Mouse (Mus musculus): Measurements from ENCODE around the gene Mss51. TPM values are rescaled to one million over a fixed set of nuclear protein-coding genes. Genes with fewer than 3 reads are reported as not detected.

Mss51 gene
- total RNA-seq, 4 experiments from 2014 or later: 250 to 371 (median 286) TPM

DNA sequence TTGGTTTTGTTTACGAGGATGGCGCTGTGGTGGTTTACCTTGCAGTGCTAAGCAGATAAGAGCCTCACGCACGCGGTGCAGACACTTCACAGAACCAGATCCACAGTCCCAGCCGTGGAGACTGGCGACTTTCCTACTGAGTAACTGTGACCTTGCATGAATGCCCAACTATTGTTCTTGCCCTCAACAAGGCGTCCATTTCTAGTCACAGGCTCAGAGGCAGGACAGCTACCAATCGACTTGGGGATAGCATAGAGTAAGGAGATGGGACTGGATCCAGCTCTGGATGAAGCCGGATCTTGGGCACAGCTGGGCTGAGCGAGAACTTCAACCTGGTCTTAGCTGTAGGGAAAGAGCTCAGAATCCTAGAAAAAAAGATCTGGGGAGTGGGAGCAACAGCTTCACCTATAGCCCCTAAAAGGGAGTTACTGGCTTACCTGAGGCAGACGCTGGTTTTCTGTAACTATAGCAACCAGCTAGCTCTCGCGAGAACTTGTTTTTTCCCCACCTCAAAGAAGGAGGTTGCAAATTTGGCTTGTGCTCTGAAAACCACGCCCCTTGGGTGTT is 44.9 kb downstream of the Mss51 start, which contains the start of gene Cfap70:
TSS of gene Cfap70 (minus strand) at position 462 of the 567 bp plus-strand sequence.
- DNase-seq (ENCODE audit: low spot score in 2 of 2): peak; percentile 15 to 22

DNA sequence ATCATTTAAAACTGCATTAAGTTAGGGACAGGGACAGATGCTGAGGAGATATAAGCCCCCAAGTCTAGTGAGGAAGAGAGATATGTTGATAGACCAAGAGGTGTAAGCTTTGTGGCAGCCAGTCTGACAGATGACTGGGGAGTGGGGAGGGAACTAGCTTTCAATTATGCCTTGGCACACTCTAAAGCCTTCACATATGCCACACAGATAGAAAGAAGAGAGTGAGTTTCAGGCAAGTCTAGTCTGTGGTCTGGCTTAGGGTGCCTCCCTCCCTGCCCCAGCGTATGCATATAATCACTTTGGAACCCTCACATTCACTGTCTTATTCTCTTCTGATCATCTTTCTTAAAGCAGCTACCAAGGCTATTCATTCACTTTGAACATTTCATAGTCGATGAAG is 45.4 kb downstream of the Mss51 start:
- DNase-seq (ENCODE audit: low spot score in 2 of 2): no peak

DNA sequence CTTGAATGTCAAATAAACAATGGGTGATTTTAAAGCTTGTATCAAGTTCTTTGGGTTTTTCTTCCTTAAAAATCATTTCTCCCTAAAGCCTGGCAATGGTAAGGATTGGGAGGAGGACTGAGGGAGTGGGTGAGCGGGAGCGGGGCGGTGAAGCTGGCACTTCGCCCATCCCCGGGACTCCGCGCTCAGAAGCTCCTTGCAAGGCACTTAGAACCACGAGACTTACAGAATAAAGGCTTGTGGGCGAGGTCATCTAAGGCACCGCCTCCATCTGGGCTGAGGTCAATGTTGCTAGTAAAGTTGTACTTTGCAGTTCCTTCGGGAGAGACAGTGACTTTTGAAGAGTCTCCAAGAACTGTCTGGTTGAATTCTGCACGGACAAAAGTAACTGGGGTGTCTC is 49.5 kb downstream of the Mss51 start:
- no peak for DNase-seq (ENCODE audit: low spot score in 2 of 2)

DNA sequence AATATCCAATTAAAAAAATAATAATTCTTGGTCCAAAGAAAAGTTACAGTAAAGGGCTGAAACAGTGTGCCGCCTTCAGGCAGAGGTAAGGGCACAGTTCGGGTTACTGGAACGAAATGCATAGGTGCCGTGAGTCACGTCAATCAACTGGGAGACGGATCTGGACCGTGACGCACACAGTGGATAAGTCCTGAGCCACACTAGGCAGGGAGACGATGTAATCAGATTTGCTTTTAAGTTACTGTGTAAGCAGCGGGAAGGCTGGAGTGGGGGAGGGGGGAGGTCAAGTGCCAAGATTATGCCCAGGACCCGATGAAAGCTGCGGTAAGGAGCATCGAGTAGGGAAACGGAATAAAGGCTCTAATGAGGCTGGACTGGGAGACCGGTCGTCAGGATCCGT is 54.4 kb downstream of the Mss51 start:
- no peak for DNase-seq (ENCODE audit: low spot score in 2 of 2)

DNA sequence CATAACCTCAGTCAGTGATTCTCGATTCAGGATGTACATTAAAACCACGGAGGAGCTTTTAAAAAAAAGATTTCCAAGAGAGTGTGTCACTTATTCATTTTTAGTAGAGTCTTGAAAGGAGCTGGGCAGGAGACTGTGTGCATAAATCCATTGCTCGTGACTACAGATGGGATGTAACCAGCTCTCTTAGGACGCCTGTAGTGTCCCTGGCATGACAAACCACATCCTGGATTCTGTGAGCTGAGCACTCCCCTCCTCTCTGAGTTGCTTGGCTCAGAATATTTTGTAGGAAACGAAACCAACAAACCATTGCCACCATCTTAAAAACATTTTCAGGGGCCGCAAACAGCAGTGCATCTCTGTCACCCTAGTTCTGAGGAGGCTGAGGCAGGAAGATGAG is 59.7 kb downstream of the Mss51 start:
- no peak for DNase-seq (ENCODE audit: low spot score in 2 of 2)

Other genes starting within 250 kb of the Mss51 start
- gene Kcnk16, start 227.7 kb downstream of the Mss51 start, total RNA-seq (2022): not detected
- 10 to 100 TPM; 27.8 to 32.6 (median 28.4) TPM for gene Nudt13, start 202.2 kb downstream of the Mss51 start, total RNA-seq (2022)
- gene Ecd, start 148.8 kb downstream of the Mss51 start, total RNA-seq (2022): 10 to 100 TPM; 35.1 to 40.1 (median 37.5) TPM
- gene Fam149b, start 148.7 kb downstream of the Mss51 start, total RNA-seq (2022): 10 to 100 TPM; 18.9 to 22.9 (median 21.4) TPM
- 10 to 100 TPM in 3 of 4 experiments, 1 to 10 TPM in 1; 8.8 to 12.0 (median 11.3) TPM for gene Dnajc9, start 108.0 kb downstream of the Mss51 start, total RNA-seq (2022)
- 10 to 100 TPM; 50.4 to 57.5 (median 51.0) TPM for gene Mrps16, start 103.3 kb downstream of the Mss51 start, total RNA-seq (2022)
- under 1 TPM; 0.11 to 0.29 (median 0.21) TPM for gene Cfap70, start 44.7 kb downstream of the Mss51 start, total RNA-seq (2022)
- 10 to 100 TPM; 50.9 to 69.9 (median 56.2) TPM for gene Anxa7, start 16.8 kb downstream of the Mss51 start, total RNA-seq (2022)
- 100 to 1,000 TPM; 187 to 242 (median 207) TPM for gene Ppp3cb, start 49.7 kb upstream of the Mss51 start, total RNA-seq (2022)
- gene Usp54, start 144.2 kb upstream of the Mss51 start, total RNA-seq (2022): 1 to 10 TPM; 2.4 to 6.4 (median 3.8) TPM
- 1,000 to 10,000 TPM; 3,090 to 3,449 (median 3,228) TPM for gene Myoz1, start 159.6 kb upstream of the Mss51 start, total RNA-seq (2022)
- 100 to 1,000 TPM; 153 to 168 (median 158) TPM for gene Synpo2l, start 171.5 kb upstream of the Mss51 start, total RNA-seq (2022)
- gene Sec24c, start 177.4 kb upstream of the Mss51 start, total RNA-seq (2022): 10 to 100 TPM; 64.6 to 79.3 (median 71.4) TPM
- 1 to 10 TPM; 1.3 to 2.0 (median 1.5) TPM for gene Fut11, start 198.1 kb upstream of the Mss51 start, total RNA-seq (2022)
- gene Chchd1, start 206.1 kb upstream of the Mss51 start, total RNA-seq (2022): 100 to 1,000 TPM; 122 to 140 (median 126) TPM
- gene Zswim8, start 210.7 kb upstream of the Mss51 start, total RNA-seq (2022): 10 to 100 TPM; 24.2 to 32.0 (median 26.4) TPM
- gene Ndst2, start 237.7 kb upstream of the Mss51 start, total RNA-seq (2022): 1 to 10 TPM; 4.6 to 9.3 (median 6.6) TPM

Measured in gastrocnemius, adult 8-10 months (tissue).